Mouse (Mus musculus) myocyte (in vitro differentiated cells): ENCODE results near the gene Pgf.

Experiments used
- E2F4 ChIP-seq: IDR thresholded peaks from one replicate; pipeline ENCODE4 v1.6.1; 2011; ENCODE audit warnings: mild to moderate bottlenecking, control low read depth, moderate library complexity; ENCODE audit not compliant: insufficient read depth
- MAX ChIP-seq: IDR thresholded peaks from one replicate; pipeline ENCODE4 v1.6.1; 2011; ENCODE audit warnings: low read depth, mild to moderate bottlenecking, control low read depth
- MYOD1 ChIP-seq, 3 experiments: IDR thresholded peaks; one replicate each; pipeline ENCODE4 v1.6.1; 2011; ENCODE audit warnings: control low read depth in 2 of 3, low read depth in 2 of 3, mild to moderate bottlenecking in 2 of 3, moderate library complexity in 1 of 3; ENCODE audit not compliant: insufficient read length in 2 of 3, control insufficient read depth in 1 of 3
- MYOG ChIP-seq, 3 experiments: IDR thresholded peaks; one replicate each; pipeline ENCODE4 v1.6.1; 2011; ENCODE audit warnings: control low read depth in 2 of 3, low read depth in 2 of 3, mild to moderate bottlenecking in 2 of 3; ENCODE audit not compliant: insufficient read length in 2 of 3, control insufficient read depth in 1 of 3, insufficient read depth in 1 of 3
- POLR2A ChIP-seq: IDR thresholded peaks from one replicate; pipeline ENCODE4 v1.6.1; 2011; ENCODE audit warnings: low read depth, mild to moderate bottlenecking, control low read depth, moderate library complexity; ENCODE audit not compliant: insufficient read length
- POLR2AphosphoS2 ChIP-seq: IDR thresholded peaks from one replicate; pipeline ENCODE4 v1.6.1; 2011; ENCODE audit warnings: low read depth, control low read depth; ENCODE audit not compliant: insufficient read length
- TCF12 ChIP-seq: IDR thresholded peaks from one replicate; pipeline ENCODE4 v1.6.1; 2011; ENCODE audit warnings: mild to moderate bottlenecking, control low read depth; ENCODE audit not compliant: poor library complexity, insufficient read depth, severe bottlenecking
- USF1 ChIP-seq: IDR thresholded peaks from one replicate; pipeline ENCODE4 v1.6.1; 2011; ENCODE audit warnings: low read depth, mild to moderate bottlenecking, control low read depth, moderate library complexity

GRCm38 (mm10) chr12:85144821-85145220, 32.8 kb downstream of the Pgf start:
- no peak for TF ChIP-seq MYOD1 (IDR thresholded peaks at IDR 0.05; ENCODE audit: control insufficient read depth in 1 of 3, insufficient read length in 2 of 3, low read depth in 2 of 3)
- no peak for TF ChIP-seq POLR2A
- no peak for TF ChIP-seq MAX
- no peak for TF ChIP-seq E2F4
- no peak for TF ChIP-seq MYOG (IDR thresholded peaks at IDR 0.05; ENCODE audit: control insufficient read depth in 1 of 3, insufficient read depth in 1 of 3, insufficient read length in 2 of 3, low read depth in 2 of 3)
- no peak for TF ChIP-seq USF1
- TF ChIP-seq POLR2AphosphoS2: no peak
- TF ChIP-seq TCF12: no peak
